Mouse (Mus musculus): ENCODE measurements around the gene Atl1.

The Atl1 gene

DNA sequence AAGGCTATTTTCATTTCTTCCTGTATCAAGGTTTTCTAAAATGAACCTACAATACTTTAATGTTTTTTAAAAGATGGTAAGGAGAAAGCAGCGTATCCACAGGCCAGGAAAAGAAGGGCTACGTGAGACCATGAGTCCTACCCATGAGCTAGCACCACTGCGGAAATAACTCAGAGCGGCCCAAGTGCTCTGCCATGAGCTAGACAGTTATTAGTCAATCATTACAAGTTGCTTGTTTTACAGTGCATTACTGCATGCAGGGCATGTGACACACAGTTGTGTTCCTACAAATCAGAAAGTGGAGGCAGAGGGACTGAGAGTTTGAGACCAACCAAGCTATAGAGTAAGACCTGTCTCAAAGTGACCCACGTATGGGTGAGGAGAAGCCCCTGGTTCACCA, 8.4 kb upstream of the Atl1 start:
- in situ Hi-C loops (cut with MboI, MseI): no loop called here

DNA sequence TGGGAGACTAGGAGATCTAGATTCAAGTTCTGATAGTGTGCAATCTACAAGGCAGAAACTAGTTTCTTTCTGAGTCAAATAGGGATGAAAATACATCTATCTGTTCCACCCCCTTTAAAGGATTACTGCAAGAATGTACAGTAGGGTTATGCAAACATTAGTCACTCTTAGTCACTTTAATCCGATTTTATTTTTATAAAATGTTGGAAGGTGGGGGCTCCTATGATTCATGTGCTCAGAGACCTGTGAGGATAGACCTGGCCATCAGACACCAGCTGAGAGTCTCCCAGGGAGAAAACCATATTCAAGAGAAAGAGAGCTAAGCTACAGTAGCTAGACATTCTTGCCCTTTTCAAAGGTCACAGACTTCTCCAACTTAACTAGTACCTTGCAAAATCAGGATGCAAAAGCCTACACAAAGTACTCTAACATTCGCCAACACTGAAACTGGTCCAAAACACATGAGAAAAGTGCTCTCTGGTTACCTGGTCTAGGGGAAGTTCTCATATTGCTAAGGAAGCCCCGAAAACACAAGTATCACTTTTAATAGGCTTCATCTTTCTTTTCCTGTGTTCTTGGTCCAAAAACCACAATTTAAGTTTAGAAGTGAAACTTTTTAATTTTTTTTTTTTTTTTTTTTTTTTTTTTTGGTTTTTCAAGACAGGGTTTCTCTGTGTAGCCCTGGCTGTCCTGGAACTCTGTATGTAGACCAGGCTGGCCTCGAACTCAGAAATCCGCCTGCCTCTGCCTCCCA, 7.1 kb upstream of the Atl1 start:
- in situ Hi-C loops (cut with MboI, MseI): no loop called here

GRCm38 (mm10) chr12:69887776-69888175, 4.6 kb upstream of the Atl1 start:
- in situ Hi-C loops (cut with MboI, MseI): no loop called here

DNA sequence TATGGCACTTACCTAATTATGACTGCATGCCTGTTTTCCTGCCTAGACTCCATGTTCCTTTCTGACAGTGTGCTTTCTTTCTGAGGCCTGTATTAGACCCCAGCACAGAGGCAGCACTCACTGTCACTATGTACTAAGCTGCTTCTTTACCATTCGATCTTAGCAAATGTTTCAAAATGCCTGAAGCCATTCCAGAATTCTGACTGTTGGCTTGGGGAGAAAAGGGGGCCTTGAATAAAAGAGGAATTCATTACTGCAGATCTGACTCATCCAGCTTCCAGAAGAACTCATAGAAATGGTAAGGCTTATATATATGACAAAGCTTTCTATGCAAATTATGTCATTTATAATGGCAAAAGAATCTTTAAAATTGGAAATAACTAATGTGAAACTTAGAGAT, 4.1 kb upstream of the Atl1 start:
- in situ Hi-C loops (cut with MboI, MseI): no loop called here

DNA sequence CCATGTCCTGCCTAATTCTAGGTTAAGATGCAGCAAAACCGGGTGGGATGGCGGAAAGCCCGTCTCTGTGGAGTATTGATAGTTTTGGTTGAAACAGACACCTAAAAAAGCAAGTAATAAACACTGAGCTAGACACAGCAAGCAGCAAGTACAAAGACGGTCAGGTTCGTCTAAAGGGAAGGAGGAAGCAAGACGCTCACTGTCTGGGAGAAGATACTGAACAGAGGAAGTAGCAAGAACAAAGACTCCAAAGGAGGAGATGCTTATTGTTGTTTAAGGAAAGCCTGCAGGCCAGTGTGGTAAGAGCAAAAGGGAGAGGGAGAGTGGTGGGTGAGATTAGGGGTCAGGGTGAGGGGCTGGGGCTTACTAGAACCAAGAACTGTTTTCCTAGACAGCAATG, 2.4 kb upstream of the Atl1 start:
- in situ Hi-C loops (cut with MboI, MseI): no loop called here

- in situ Hi-C loops (cut with MboI, MseI): no loop called here
Observed at GRCm38 (mm10) chr12:69890476-69890875, 1.9 kb upstream of the Atl1 start.

DNA sequence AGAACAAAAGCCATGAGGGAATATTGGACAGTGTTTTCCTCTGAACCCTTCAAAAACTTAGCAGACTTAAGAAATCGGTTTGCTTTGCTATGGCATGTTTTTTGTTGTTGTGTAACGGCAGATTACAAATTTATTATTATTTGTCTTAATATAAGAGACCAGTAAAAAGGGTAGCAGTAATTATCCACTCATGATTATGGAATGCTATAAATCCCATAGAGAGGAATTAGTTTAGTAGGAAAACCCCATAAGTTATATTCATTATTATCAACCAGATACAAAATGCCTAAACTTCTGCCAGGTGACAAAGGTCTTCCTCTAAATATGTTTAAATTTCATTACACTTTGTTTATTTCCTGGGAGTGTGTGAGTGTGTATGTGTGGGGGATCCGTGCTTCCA, 693 bp upstream of the Atl1 start:
- in situ Hi-C loops (cut with MboI, MseI): no loop called here

GRCm38 (mm10) chr12:69893927-69894326, 1.5 kb downstream of the Atl1 start:
- in situ Hi-C loops (cut with MboI, MseI): no loop called here

DNA sequence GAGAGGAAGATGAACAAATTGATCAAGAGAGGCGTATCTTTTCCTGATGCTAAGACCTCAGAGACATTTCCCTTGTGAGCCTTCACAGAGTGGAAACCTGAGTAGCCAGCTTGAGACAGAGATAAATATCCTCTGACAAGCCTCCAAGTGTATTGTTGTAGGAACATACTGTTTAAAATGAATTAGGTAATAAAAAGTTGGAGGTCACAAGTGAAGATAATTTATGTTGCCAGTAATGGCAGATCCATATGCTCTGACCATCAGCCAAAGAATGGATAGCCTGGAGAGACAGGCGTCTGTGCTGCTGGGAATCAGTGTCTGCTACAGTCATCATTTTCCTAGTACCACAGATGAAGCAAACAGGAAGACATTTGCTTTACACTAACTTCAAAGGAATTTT, 2.6 kb downstream of the Atl1 start:
- in situ Hi-C loops (cut with MboI, MseI): loop anchor here (5.0 kb wide), 1 partner anchor 153 kb away; no protein-coding TSS in a partner anchor

DNA sequence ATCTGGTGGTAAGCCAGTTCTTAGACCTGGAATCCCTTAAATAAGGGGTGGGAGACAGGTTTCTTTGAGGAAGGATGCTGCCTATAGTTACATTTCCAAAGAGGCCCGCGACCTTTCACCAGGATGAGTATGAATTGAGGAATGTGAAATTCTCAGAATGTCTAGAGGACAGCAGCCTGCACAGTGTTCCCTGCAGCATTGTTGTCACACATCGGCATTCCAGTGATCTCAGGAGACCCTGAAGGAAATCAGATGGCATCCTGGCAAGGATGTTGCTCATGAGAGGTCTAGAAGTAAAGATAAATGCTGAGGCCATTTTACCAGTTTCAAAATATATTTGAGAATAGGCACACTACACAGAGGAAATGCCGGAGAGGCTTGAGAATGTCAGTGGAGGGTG, 5.7 kb downstream of the Atl1 start:
- in situ Hi-C loops (cut with MboI, MseI): loop anchor here (5.0 kb wide), 1 partner anchor 156 kb away; no protein-coding TSS in a partner anchor

GRCm38 (mm10) chr12:69904991-69905390, 12.6 kb downstream of the Atl1 start:
- in situ Hi-C loops (cut with MboI, MseI): no loop called here

DNA sequence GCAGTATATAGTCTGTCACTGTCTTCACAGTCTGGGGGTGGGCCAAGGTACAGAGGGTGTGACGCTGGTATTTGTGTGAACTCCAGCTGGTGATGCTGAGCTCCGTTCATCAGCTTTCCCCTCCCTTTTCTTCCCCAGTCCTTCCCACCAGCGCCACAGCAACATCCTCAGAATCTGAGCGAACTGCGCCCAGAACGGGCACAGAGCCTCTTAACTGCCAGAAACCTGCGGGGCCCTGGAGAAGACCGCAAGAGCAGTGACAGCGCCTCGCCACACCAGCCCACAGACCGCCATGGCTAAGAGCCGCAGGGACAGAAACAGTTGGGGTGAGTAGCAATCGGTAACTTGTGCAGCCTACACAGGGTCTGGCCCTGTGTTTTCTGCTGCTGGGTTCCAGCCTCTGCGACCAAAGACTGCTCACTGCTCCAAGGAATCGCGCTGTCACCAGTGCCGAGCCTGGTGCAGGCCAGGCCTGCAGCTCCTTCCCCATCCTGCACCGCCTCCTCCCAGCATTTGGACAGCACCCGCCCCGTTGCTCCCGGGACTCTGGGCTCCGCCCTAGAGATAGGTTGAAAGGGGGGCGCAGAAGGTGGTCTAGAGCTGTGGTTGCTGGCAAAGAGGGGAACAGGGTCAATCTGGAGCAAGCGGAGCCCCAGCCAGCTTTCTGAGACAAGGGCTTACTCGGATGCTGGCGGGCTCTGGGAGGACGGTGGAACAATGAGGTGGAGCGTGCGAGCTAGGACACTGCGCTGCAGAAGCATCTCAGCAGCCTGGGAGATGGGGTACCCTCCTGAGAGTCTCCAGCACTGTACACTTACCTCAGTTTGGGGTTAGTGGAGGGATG, 15.5 kb downstream of the Atl1 start:
- in situ Hi-C loops (cut with MboI, MseI): no loop called here

- in situ Hi-C loops (cut with MboI, MseI): no loop called here
Observed at GRCm38 (mm10) chr12:69908511-69908900, 16.1 kb downstream of the Atl1 start.

DNA sequence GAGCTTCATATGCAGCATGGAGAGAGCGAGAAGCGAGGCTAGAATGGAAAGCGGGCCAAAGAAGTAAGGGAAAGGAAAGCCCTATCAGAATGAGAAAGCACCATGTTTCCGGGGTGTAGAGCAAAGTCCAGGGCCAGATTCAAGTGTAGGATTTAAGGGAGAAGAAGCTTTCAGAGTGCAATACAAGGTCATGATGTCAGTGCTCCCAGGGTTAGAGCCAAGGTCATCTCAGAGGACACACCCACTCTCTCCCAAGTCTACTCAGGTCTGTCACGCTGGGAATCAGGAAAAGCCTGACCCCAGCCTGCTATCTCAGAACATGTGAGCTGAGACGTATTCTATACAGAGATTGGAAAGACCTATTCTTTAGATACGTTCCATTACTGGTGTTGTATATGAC, 19.5 kb downstream of the Atl1 start:
- in situ Hi-C loops (cut with MboI, MseI): no loop called here

DNA sequence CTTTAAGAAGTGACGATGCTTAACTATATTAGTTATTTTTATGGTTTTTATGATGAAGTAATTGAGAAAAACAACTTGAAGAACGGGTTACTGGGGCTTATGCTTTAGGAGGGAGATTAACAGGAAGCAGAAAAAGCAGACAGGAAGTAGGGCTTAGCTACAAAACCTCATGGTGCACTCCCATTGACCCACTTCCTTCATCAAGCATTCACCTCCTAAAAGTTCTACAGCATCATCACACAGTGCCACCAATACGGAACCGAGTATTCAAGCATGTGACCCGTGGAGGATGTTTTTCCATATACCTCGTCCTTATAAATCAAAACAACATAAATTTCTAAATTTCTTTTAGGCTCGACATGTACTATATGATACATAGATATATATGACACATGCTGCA, 20.3 kb downstream of the Atl1 start:
- in situ Hi-C loops (cut with MboI, MseI): no loop called here

DNA sequence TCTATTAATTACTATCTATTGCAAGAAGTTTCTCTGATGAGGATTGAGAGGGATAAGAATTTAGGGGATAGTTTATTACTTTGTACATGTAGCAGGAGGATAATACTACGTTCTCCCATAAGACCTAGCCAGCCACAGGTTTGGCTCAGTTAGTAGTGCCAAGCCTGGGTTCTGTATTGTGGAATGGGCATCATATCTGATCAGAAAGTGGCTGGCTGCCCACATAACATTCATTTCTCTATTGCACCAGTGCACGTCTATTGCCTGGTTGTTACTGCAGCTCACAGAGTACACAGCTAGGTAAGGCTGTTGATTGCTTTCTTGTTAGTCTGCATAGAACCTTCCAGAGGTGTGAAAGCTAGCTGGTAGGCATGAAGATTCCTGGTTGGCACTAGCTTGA, 25.5 kb downstream of the Atl1 start:
- in situ Hi-C loops (cut with MboI, MseI): no loop called here

DNA sequence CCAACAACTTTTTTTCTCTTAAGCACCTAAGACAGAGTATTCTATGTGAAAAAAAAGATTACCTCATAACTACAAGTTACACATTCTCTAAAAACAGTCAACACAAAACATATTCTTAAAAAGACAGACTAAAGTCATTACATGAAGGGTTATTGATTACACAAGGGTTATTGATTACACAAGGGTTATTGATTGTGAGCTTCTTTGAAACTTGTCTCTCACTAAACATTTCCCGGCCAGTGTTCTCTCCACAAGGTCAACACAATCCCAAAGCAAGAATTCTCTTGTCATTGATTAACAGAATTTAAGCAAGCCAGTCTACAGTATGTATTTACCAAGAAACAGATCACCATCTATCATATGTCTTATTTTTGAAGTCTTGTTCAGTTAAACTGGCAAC, 29.7 kb downstream of the Atl1 start:
- in situ Hi-C loops (cut with MboI, MseI): no loop called here

GRCm38 (mm10) chr12:69923128-69923527, 30.7 kb downstream of the Atl1 start:
- in situ Hi-C loops (cut with MboI, MseI): no loop called here

- in situ Hi-C loops (cut with MboI, MseI): no loop called here
Observed at GRCm38 (mm10) chr12:69923603-69924002, 31.2 kb downstream of the Atl1 start.

GRCm38 (mm10) chr12:69924012-69924411, 31.6 kb downstream of the Atl1 start:
- in situ Hi-C loops (cut with MboI, MseI): no loop called here

DNA sequence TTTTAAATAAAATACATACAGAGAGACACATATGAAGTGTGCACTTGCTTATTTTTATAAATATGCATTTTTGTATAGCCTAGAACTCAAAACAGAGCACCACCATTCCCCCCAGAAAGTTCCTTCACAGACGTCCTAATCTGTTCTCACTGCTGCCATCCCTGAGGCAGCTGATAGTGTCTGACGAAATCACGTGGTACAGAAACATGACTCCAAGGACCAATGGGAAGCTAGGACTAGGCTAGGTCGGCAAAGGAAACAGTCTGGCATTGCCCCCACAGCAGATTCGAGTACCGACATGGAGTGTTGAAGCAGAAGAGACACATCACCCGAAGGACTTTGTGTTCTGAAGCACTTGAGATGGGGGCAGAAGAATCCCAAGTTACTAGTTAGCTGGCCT, 34.3 kb downstream of the Atl1 start:
- in situ Hi-C loops (cut with MboI, MseI): no loop called here

GRCm38 (mm10) chr12:69937731-69938130, 45.3 kb downstream of the Atl1 start:
- in situ Hi-C loops (cut with MboI, MseI): no loop called here

GRCm38 (mm10) chr12:69939291-69939690, 46.9 kb downstream of the Atl1 start:
- in situ Hi-C loops (cut with MboI, MseI): no loop called here

Data from regulatory T cell (primary cell).